Mouse (Mus musculus) C2C12 (cell line): ENCODE data around the gene 1520401A03Rik.
A peak's percentile ranks its signal among the peaks of the same experiment; 100 is the strongest.

Experiments
- CTCF ChIP-seq: IDR thresholded peaks from one replicate; pipeline ENCODE4 v1.5.1; 2011; ENCODE audit not compliant: control insufficient read depth, insufficient read depth, insufficient read length
- MYOG ChIP-seq: IDR thresholded peaks from one replicate; pipeline ENCODE4 v1.6.1; 2011; ENCODE audit not compliant: control insufficient read depth, insufficient read length; ENCODE audit errors: extremely low read depth

- TF ChIP-seq CTCF (peak; percentile 20), MYOG (no peak)
Observed at GRCm38 (mm10) chr17:23661526-23661925, 61.1 kb downstream of the 1520401A03Rik start.
